Mouse (Mus musculus) midbrain, postnatal 0 days (tissue): ENCODE measurements around the gene Vps37c. TPM values are rescaled to one million over a fixed set of nuclear protein-coding genes. Genes with fewer than 3 reads are reported as not detected.

Experiments
- ATAC-seq: fragments of 200-750 bp; cut with Nextera tagmentation; 2 replicates; pipeline ENCODE4 v1.8.0; 2017; ENCODE audit warnings: moderate number of reproducible peaks, mild to moderate bottlenecking, moderate TSS enrichment, moderate library complexity; ENCODE audit not compliant: low FRiP score
- DNase-seq: peaks from one replicate; pipeline ENCODE4 v3.0.0-alpha.2; 2015; ENCODE audit warnings: low spot score
- H3K27ac ChIP-seq: fragments of 300-500 bp; sonication (generic); 2 replicates; pipeline ENCODE4 v1.5.1; 2014; ENCODE audit warnings: low read depth, mild to moderate bottlenecking, low read length, mixed read lengths
- H3K27me3 ChIP-seq: fragments of 300-500 bp; sonication (generic); 2 replicates; pipeline ENCODE4 v1.6.1; 2014; ENCODE audit warnings: low read length, control low read depth, mixed read lengths; ENCODE audit not compliant: insufficient read depth
- H3K36me3 ChIP-seq: fragments of 300-500 bp; sonication (generic); 2 replicates; pipeline ENCODE4 v1.6.1; 2014; ENCODE audit warnings: low read length, control low read depth, mixed read lengths; ENCODE audit not compliant: insufficient read depth
- H3K4me1 ChIP-seq: fragments of 300-500 bp; sonication (generic); 2 replicates; pipeline ENCODE4 v1.6.1; 2014; ENCODE audit warnings: mild to moderate bottlenecking, control low read depth, antibody characterized with exemption, low read length, mixed read lengths; ENCODE audit not compliant: insufficient read depth
- H3K4me2 ChIP-seq: fragments of 300-500 bp; sonication (generic); 2 replicates; pipeline ENCODE4 v1.6.1; 2014; ENCODE audit warnings: low read depth, mild to moderate bottlenecking, low read length, mixed read lengths; ENCODE audit not compliant: poor library complexity, severe bottlenecking
- H3K4me3 ChIP-seq: fragments of 300-500 bp; sonication (generic); 2 replicates; pipeline ENCODE4 v1.5.1; 2014; ENCODE audit warnings: low read depth, mild to moderate bottlenecking, low read length, moderate library complexity
- H3K9ac ChIP-seq: fragments of 300-500 bp; sonication (generic); replicated peaks from 2 replicates; pipeline ENCODE4 v1.6.1; 2014; ENCODE audit warnings: mild to moderate bottlenecking, low read length, moderate library complexity, mixed read lengths; ENCODE audit not compliant: poor library complexity, severe bottlenecking
- H3K9me3 ChIP-seq: fragments of 300-500 bp; sonication (generic); 2 replicates; pipeline ENCODE4 v1.6.1; 2016; ENCODE audit warnings: low read length, control low read depth
- CTCF ChIP-seq: IDR thresholded peaks from 2 replicates; pipeline ENCODE4 v1.5.1; 2016; ENCODE audit warnings: antibody characterized with exemption, mild to moderate bottlenecking
- WGBS: fragments of 180-500 bp; shearing (Covaris S2); extraction: QIAGEN DNeasy Blood & Tissue Kit; methylation state at CpG from one replicate; pipeline ENCODE4 v1.1.7; 2014; 5-methylcytosine and 5-hydroxymethylcytosine counted together
- polyA plus RNA-seq: library from polyadenylated mRNA; unstranded; fragments of >200 nt; fragmentation: Nextera tagmentation; extraction: Ambion mirVana; gene quantifications from 2 replicates; pipeline ENCODE4 v1.2.1, GENCODE M21; 2015
- total RNA-seq: library from RNA; depleted of rRNA; stranded (reverse); fragments of >200 nt; gene quantifications from 2 replicates; pipeline ENCODE4 v1.2.3, GENCODE M21; 2014

Vps37c gene
- total and polyA plus RNA-seq, 2 experiments from 2014 or later = 17.5 to 22.9 TPM

GRCm38 (mm10) chr19:10691121-10691520, 2.6 kb downstream of the Vps37c start:
- H3K4me3 ChIP-seq = no peak overlapping the region
- no peaks in the 10 kb centered on the region for H3K36me3 ChIP-seq
- peaks cover 24% of the 10 kb centered on the region; the same call in 1 of the 2 replicates for H3K4me1 ChIP-seq
- no peak overlapping the region for H3K27ac ChIP-seq
- WGBS = 96% methylated on average over 4 of the region's 4 CpGs
- TF ChIP-seq CTCF = no peak
- H3K9ac ChIP-seq = no peak overlapping the region
- H3K9me3 ChIP-seq = no peaks in the 10 kb centered on the region
- H3K4me2 ChIP-seq = no peak overlapping the region
- H3K27me3 ChIP-seq = no peaks in the 10 kb centered on the region
- DNase-seq (no peak), ATAC-seq (no peak)

- H3K4me1 ChIP-seq = peaks cover 24% of the 10 kb centered on the region; the same call in 1 of the 2 replicates
- H3K9ac ChIP-seq = no peak overlapping the region
- no peaks in the 10 kb centered on the region for H3K27me3 ChIP-seq
- no peak overlapping the region for H3K4me3 ChIP-seq
- DNase-seq (no peak), ATAC-seq (no peak)
- 80% methylated on average over 3 of the region's 3 CpGs for WGBS
- no peak for TF ChIP-seq CTCF
- no peak overlapping the region for H3K27ac ChIP-seq
- H3K9me3 ChIP-seq = no peaks in the 10 kb centered on the region
- H3K36me3 ChIP-seq = no peaks in the 10 kb centered on the region
- H3K4me2 ChIP-seq = no peak overlapping the region
Observed at GRCm38 (mm10) chr19:10691660-10692059, 3.1 kb downstream of the Vps37c start.

GRCm38 (mm10) chr19:10692361-10692760, 3.8 kb downstream of the Vps37c start:
- no peak for ATAC-seq
- no peaks in the 10 kb centered on the region for H3K36me3 ChIP-seq
- no peaks in the 10 kb centered on the region for H3K27me3 ChIP-seq
- no peak overlapping the region for H3K4me2 ChIP-seq
- TF ChIP-seq CTCF = no peak
- WGBS = 94% methylated on average over 4 of the region's 4 CpGs
- DNase-seq = no peak
- H3K4me3 ChIP-seq = no peak overlapping the region
- no peak overlapping the region for H3K27ac ChIP-seq
- no peaks in the 10 kb centered on the region for H3K9me3 ChIP-seq
- peaks cover 27% of the 10 kb centered on the region; the same call in 1 of the 2 replicates for H3K4me1 ChIP-seq
- H3K9ac ChIP-seq = no peak overlapping the region

GRCm38 (mm10) chr19:10693926-10694682, 5.6 kb downstream of the Vps37c start:
- DNase-seq = no peak
- no peaks in the 10 kb centered on the region for H3K36me3 ChIP-seq

GRCm38 (mm10) chr19:10695801-10696200, 7.3 kb downstream of the Vps37c start:
- no peak for TF ChIP-seq CTCF
- DNase-seq = no peak
- 0 out of 2 replicates have a peak, but pooled peaks cover 4% of the 10 kb centered on the region for H3K36me3 ChIP-seq
- WGBS = 19% methylated on average over 7 of the region's 7 CpGs
- peaks cover 36% of the 10 kb centered on the region for H3K4me1 ChIP-seq
- H3K27ac ChIP-seq = peak overlapping the region; percentile 44
- H3K9ac ChIP-seq = no peak overlapping the region; the same call in 1 of the 2 replicates
- H3K27me3 ChIP-seq = no peaks in the 10 kb centered on the region
- peak overlapping the region; percentile 13; the same call in 1 of the 2 replicates for H3K4me2 ChIP-seq
- H3K9me3 ChIP-seq = no peaks in the 10 kb centered on the region
- no peak for ATAC-seq
- no peak overlapping the region for H3K4me3 ChIP-seq

More at GRCm38 (mm10) chr19:10693926-10694682, 5.6 kb downstream of the Vps37c start:
- Histone ChIP-seq H3K27ac (no peak overlapping the region), H3K4me2 (no peak overlapping the region), H3K27me3 (no peaks in the 10 kb centered on the region), H3K9me3 (no peaks in the 10 kb centered on the region), H3K4me3 (no peak overlapping the region), H3K4me1 (peaks cover 29% of the 10 kb centered on the region), H3K9ac (no peak overlapping the region)
- no peak for ATAC-seq
- 86% methylated on average over 10 of the region's 10 CpGs for WGBS
- TF ChIP-seq CTCF = no peak

DNA sequence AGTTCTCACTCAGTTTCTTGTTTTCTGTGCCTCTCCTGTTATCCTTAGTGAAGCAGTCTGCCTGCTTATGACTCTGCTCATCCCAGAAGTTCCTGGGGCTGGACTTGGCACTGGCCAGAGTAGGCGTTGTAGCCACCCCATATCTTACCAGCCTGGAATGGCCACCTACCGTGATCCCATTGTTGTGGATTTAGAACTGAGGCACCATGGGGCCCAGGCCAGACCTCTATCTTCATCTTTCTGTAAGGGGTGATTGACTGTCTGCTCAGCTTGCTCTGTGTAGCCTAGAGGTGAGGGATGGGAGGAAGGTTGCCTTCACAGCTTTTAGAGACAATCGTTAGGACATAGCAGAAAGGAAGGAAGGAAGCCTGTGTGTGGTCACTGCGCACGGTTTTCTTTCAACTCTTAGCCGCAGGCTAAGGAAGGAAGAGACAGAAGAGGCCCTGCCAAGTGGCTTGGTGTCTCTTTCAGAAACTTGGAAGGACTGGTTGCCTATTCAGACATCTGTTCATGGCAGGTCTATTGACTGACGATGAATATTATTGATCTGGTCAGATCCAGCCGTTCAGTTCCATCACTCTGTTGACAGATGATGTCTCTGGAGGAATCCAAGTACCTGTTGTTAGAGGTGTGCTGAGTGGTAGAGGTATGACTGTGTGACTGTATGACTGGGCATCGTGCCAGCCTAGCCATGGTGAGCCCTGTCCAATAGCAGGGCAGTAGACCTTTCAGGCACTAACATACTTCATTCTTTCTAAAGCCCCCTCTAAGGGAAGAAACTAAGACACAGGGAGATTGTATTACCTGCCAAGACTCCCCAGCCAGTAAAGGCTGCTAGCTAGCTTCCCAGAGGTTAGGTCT, 9.8 kb downstream of the Vps37c start:
- no peak for TF ChIP-seq CTCF
- Histone ChIP-seq H3K4me1 (peaks cover 39% of the 10 kb centered on the region), H3K9ac (no peak overlapping the region), H3K27me3 (no peaks in the 10 kb centered on the region), H3K27ac (no peak overlapping the region), H3K4me2 (no peak overlapping the region), H3K9me3 (no peaks in the 10 kb centered on the region), H3K4me3 (no peak overlapping the region), H3K36me3 (0 out of 2 replicates have a peak, but pooled peaks cover 4% of the 10 kb centered on the region)
- WGBS = 69% methylated on average over 9 of the region's 9 CpGs
- DNase-seq = no peak
- no peak for ATAC-seq
